Mouse (Mus musculus) stomach, postnatal 0 days (tissue): Measurements from ENCODE around the gene Pde11a.

Experiments used
- CTCF ChIP-seq: IDR thresholded peaks from 2 replicates; pipeline ENCODE4 v1.5.1; 2016; ENCODE audit warnings: antibody characterized with exemption, low read depth, mild to moderate bottlenecking, moderate library complexity
- EP300 ChIP-seq: optimal IDR thresholded peaks from 2 replicates; pipeline ENCODE3; 2016; ENCODE audit warnings: antibody characterized with exemption

DNA sequence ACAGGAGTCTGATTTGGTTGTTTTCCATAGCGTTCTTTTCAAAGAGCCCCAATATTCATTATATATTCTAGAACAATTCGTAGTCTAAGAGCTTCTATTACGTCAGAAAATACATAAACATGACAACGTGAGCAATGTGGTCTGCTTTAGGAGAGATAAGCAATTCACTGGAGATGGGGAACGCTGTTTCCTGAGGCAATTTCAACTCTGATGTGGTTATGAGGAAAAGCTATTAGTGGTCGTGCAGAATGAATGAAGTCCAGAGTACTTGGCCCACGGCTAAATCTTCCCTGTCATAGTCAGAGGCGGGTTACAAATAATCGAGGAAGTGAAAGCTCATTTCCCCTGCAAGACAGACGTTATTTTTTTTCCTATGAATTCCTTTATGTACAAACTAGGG is 75.9 kb downstream of the Pde11a start:
- TF ChIP-seq CTCF (no peak), EP300 (no peak)
